Mouse (Mus musculus): ENCODE measurements around the gene Olfr720.

Olfr720 gene

GRCm38 (mm10) chr14:14186738-14187137, at the start of gene Olfr720:
Gene Olfr720 (minus strand): TSS chr14:14186838.
- no peak for DNase-seq (ENCODE audit: low spot score)
